Mouse (Mus musculus) heart, embryonic 10.5 days (tissue): ENCODE results near the gene Ciao2b. TPM values are rescaled to one million over a fixed set of nuclear protein-coding genes. Genes with fewer than 3 reads are reported as not detected.
"Not testable (repeated sequence)": the region's sequence is repeated elsewhere in the genome, so short reads cannot be mapped to it uniquely, and the experiment has no call there.

Experiments used
- DNase-seq: peaks from one replicate; pipeline ENCODE4 v3.0.0-alpha.2; 2017; ENCODE audit warnings: low spot score
- H3K27ac ChIP-seq: fragments of 300-500 bp; sonication (generic); 2 replicates; pipeline ENCODE4 v1.5.1; 2016; ENCODE audit warnings: mild to moderate bottlenecking
- H3K27me3 ChIP-seq: fragments of 300-500 bp; sonication (generic); 2 replicates; pipeline ENCODE4 v1.6.1; 2016; ENCODE audit warnings: mild to moderate bottlenecking; ENCODE audit not compliant: poor library complexity, insufficient read depth, severe bottlenecking
- H3K36me3 ChIP-seq: fragments of 300-500 bp; sonication (generic); 2 replicates; pipeline ENCODE4 v1.6.1; 2016; ENCODE audit warnings: mild to moderate bottlenecking, moderate library complexity
- H3K4me1 ChIP-seq: fragments of 300-500 bp; sonication (generic); 2 replicates; pipeline ENCODE4 v1.6.1; 2016; ENCODE audit warnings: mild to moderate bottlenecking
- H3K4me3 ChIP-seq: fragments of 300-500 bp; sonication (generic); 2 replicates; pipeline ENCODE4 v1.5.1; 2016; ENCODE audit warnings: mild to moderate bottlenecking, moderate library complexity
- H3K9me3 ChIP-seq: fragments of 300-500 bp; sonication (generic); 2 replicates; pipeline ENCODE4 v1.6.1; 2016; ENCODE audit warnings: mild to moderate bottlenecking, moderate library complexity
- WGBS: fragments of 180-500 bp; shearing (Covaris S2); methylation state at CpG from one replicate; pipeline ENCODE4 v1.1.7; 2016; 5-methylcytosine and 5-hydroxymethylcytosine counted together
- polyA plus RNA-seq: library from polyadenylated mRNA; unstranded; fragments of >200 nt; fragmentation: Nextera tagmentation; extraction: Ambion mirVana; gene quantifications from 2 replicates; pipeline ENCODE4 v1.2.1, GENCODE M21; 2016

Ciao2b gene
- 198 and 244 TPM in 2 replicates for polyA plus RNA-seq

- Histone ChIP-seq H3K4me3 (peak within 1 kb of the TSS; percentile 91), H3K4me1 (peaks cover 21% of the 10 kb centered on the region), H3K27ac (peak within 1 kb of the TSS; percentile 89), H3K9me3 (no peaks in the 10 kb centered on the region), H3K27me3 (no peaks in the 10 kb centered on the region), H3K36me3 (peaks cover 33% of the 10 kb centered on the region)
- DNase-seq, result peak; percentile 95
- under 1% methylated on average over 66 of the region's 66 CpGs for WGBS
These were observed at the start of gene Ciao2b for GRCm38 (mm10) chr8:104641426-104642323. TSS of gene Ciao2b (minus strand) at chr8:104641965.

- Histone ChIP-seq H3K27me3 (no peaks in the 10 kb centered on the region), H3K27ac (no peak overlapping the region), H3K4me3 (no peak overlapping the region), H3K9me3 (no peaks in the 10 kb centered on the region), H3K4me1 (no peaks in the 10 kb centered on the region), H3K36me3 (no peaks in the 10 kb centered on the region)
- no peak for DNase-seq
- WGBS, result 41% methylated on average over 4 of the region's 4 CpGs
These were observed 46.7 kb upstream of the Ciao2b start for GRCm38 (mm10) chr8:104688433-104688832.

GRCm38 (mm10) chr8:104655614-104656013 lies 13.8 kb upstream of the Ciao2b start:
- WGBS, result 69% methylated on average over 4 of the region's 4 CpGs
- H3K36me3 ChIP-seq, result no peaks in the 10 kb centered on the region
- no peak overlapping the region for H3K4me3 ChIP-seq
- H3K4me1 ChIP-seq, result no peaks in the 10 kb centered on the region
- no peaks in the 10 kb centered on the region for H3K9me3 ChIP-seq
- 0 out of 2 replicates have a peak, but pooled peaks cover 4% of the 10 kb centered on the region for H3K27me3 ChIP-seq
- no peak overlapping the region for H3K27ac ChIP-seq
- DNase-seq, result no peak

- no peaks in the 10 kb centered on the region for H3K27me3 ChIP-seq
- 6% methylated on average over 3 of the region's 3 CpGs for WGBS
- no peak overlapping the region for H3K27ac ChIP-seq
- no peak overlapping the region for H3K4me3 ChIP-seq
- no peaks in the 10 kb centered on the region for H3K4me1 ChIP-seq
- no peaks in the 10 kb centered on the region for H3K9me3 ChIP-seq
- no peak for DNase-seq
- H3K36me3 ChIP-seq, result no peaks in the 10 kb centered on the region
These were observed 13.2 kb upstream of the Ciao2b start for GRCm38 (mm10) chr8:104654984-104655383.

GRCm38 (mm10) chr8:104644187-104644586 lies 2.4 kb upstream of the Ciao2b start:
- not testable (repeated sequence) for DNase-seq, H3K9me3 ChIP-seq, H3K27ac ChIP-seq, H3K4me3 ChIP-seq, H3K36me3 ChIP-seq, H3K27me3 ChIP-seq
- WGBS, result 68% methylated on average over 3 of the region's 3 CpGs
- H3K4me1 ChIP-seq, result peaks cover 21% of the 10 kb centered on the region

GRCm38 (mm10) chr8:104642324-104642654 lies 524 bp upstream of the Ciao2b start:
- peaks cover 21% of the 10 kb centered on the region for H3K4me1 ChIP-seq
- peak overlapping the region; percentile 89 for H3K27ac ChIP-seq
- peaks cover 28% of the 10 kb centered on the region for H3K36me3 ChIP-seq
- no peaks in the 10 kb centered on the region for H3K9me3 ChIP-seq
- no peaks in the 10 kb centered on the region for H3K27me3 ChIP-seq
- WGBS, result 79% methylated on average over 6 of the region's 6 CpGs
- no peak for DNase-seq
- H3K4me3 ChIP-seq, result peak overlapping the region; percentile 91

- WGBS, result 9% methylated on average over 25 of the region's 25 CpGs
- Histone ChIP-seq H3K27ac (peak overlapping the region; percentile 89), H3K36me3 (peaks cover 35% of the 10 kb centered on the region), H3K4me3 (peak overlapping the region; percentile 91), H3K27me3 (no peaks in the 10 kb centered on the region), H3K4me1 (peaks cover 21% of the 10 kb centered on the region), H3K9me3 (no peaks in the 10 kb centered on the region)
- DNase-seq, result peak; percentile 76
These were observed 864 bp downstream of the Ciao2b start for GRCm38 (mm10) chr8:104640831-104641370.

- no peaks in the 10 kb centered on the region for H3K9me3 ChIP-seq
- H3K4me1 ChIP-seq, result peaks cover 21% of the 10 kb centered on the region
- H3K4me3 ChIP-seq, result peak overlapping the region; percentile 91
- 88% methylated on average over 7 of the region's 7 CpGs for WGBS
- H3K27me3 ChIP-seq, result no peaks in the 10 kb centered on the region
- peak; percentile 55 for DNase-seq
- H3K36me3 ChIP-seq, result peaks cover 41% of the 10 kb centered on the region
- H3K27ac ChIP-seq, result peak overlapping the region; percentile 89
These were observed 1.5 kb downstream of the Ciao2b start for GRCm38 (mm10) chr8:104640241-104640640.

GRCm38 (mm10) chr8:104638010-104638409 lies 3.8 kb downstream of the Ciao2b start:
- no peak overlapping the region for H3K4me3 ChIP-seq
- DNase-seq, result no peak
- 86% methylated on average over 6 of the region's 6 CpGs for WGBS
- H3K9me3 ChIP-seq, result no peaks in the 10 kb centered on the region
- no peaks in the 10 kb centered on the region for H3K27me3 ChIP-seq
- no peak overlapping the region for H3K27ac ChIP-seq
- peaks cover 51% of the 10 kb centered on the region for H3K36me3 ChIP-seq
- peaks cover 29% of the 10 kb centered on the region for H3K4me1 ChIP-seq

GRCm38 (mm10) chr8:104635004-104635710 lies 6.6 kb downstream of the Ciao2b start:
- peaks cover 34% of the 10 kb centered on the region for H3K4me1 ChIP-seq
- WGBS, result 88% methylated on average over 3 of the region's 3 CpGs
- peak; percentile 68 for DNase-seq
- H3K4me3 ChIP-seq, result no peak overlapping the region
- H3K27me3 ChIP-seq, result peaks cover 11% of the 10 kb centered on the region; the same call in 1 of the 2 replicates
- no peak overlapping the region for H3K27ac ChIP-seq
- H3K36me3 ChIP-seq, result peaks cover 51% of the 10 kb centered on the region
- H3K9me3 ChIP-seq, result no peaks in the 10 kb centered on the region

- Histone ChIP-seq H3K27ac (peak overlapping the region; percentile 75), H3K4me3 (0 out of 2 replicates have a peak overlapping the region, but pooled peaks have one; percentile 5), H3K36me3 (peaks cover 51% of the 10 kb centered on the region), H3K27me3 (peaks cover 20% of the 10 kb centered on the region; the same call in 1 of the 2 replicates), H3K9me3 (no peaks in the 10 kb centered on the region), H3K4me1 (peaks cover 44% of the 10 kb centered on the region)
- 37% methylated on average over 9 of the region's 9 CpGs for WGBS
- no peak for DNase-seq
These were observed 8.5 kb downstream of the Ciao2b start for GRCm38 (mm10) chr8:104633156-104633744.

- peak overlapping the region; percentile 79 for H3K4me3 ChIP-seq
- H3K27ac ChIP-seq, result peak overlapping the region; percentile 93
- no peak for DNase-seq
- peaks cover 50% of the 10 kb centered on the region for H3K36me3 ChIP-seq
- H3K27me3 ChIP-seq, result peaks cover 20% of the 10 kb centered on the region; the same call in 1 of the 2 replicates
- H3K9me3 ChIP-seq, result no peaks in the 10 kb centered on the region
- peaks cover 51% of the 10 kb centered on the region for H3K4me1 ChIP-seq
- 62% methylated on average over 6 of the region's 6 CpGs for WGBS
These were observed 9.3 kb downstream of the Ciao2b start for GRCm38 (mm10) chr8:104632486-104632885.
